Mouse (Mus musculus) ES-E14 (cell line): Measurements from ENCODE around the gene Gng8.

Experiments
- CHD2 ChIP-seq: IDR thresholded peaks from 2 replicates; pipeline ENCODE4 v1.6.1; 2014; ENCODE audit warnings: mild to moderate bottlenecking, low read depth, low read length, inconsistent platforms
- MAFK ChIP-seq: IDR thresholded peaks from 2 replicates; pipeline ENCODE4 v1.6.1; 2014; ENCODE audit warnings: mild to moderate bottlenecking, low read depth, low read length, inconsistent platforms; ENCODE audit not compliant: insufficient read depth
- ZC3H11A ChIP-seq: IDR thresholded peaks from 2 replicates; pipeline ENCODE4 v1.6.1; 2012; ENCODE audit warnings: low read depth, mild to moderate bottlenecking, inconsistent platforms, low read length, borderline replicate concordance

DNA sequence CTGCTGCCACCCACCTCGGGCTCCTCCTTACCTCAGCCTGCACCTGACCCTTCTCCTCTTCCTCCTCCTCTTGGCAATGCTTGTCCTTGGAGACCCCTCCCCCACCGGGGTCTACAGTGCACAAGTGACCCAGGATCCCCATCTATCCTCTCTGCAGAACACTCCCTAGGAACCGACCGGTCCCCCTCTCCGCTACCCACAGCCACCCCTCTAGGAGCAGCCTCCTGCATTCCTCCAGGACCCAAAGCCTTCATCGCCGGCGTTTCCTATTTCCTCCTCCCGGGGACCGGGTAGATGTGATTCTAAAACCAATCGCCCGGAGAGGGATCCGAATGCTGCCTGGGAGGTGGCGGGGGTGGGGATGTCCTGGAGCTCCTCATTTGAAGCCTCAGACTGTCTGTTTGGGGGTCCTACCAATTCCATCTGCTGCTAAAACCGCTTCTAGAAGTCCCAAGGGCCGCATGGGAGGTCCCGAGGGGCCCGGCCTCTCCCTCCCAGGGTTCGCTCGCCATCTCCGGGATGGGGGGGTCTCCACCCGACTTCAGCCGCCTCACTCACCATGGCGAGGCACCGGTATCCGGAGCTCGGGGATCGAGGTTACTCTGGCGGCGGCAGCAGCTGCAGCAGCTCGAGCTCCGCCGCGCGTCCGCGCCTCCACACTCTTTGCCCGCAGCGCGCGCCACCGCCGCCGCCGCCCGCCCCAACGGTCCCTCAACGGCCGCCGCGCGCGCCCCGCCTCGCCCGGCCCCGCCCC lies 31.9 kb downstream of the Gng8 start:
- TF ChIP-seq ZC3H11A: no peak
- TF ChIP-seq CHD2: no peak
- no peak for TF ChIP-seq MAFK
